Mouse (Mus musculus): ENCODE measurements around the gene Tanc2.

- TF ChIP-seq CTCF (IDR thresholded peaks at IDR 0.05; ENCODE audit: low read depth) (peak; percentile 21; the same call in 1 of the 2 replicates), EP300 (IDR thresholded peaks at IDR 0.05; ENCODE audit: low read depth) (no peak)
Observed at GRCm38 (mm10) chr11:105858063-105858462, 268.3 kb downstream of the Tanc2 start.

Measured in liver, embryonic 14.5 days (tissue).